Mouse (Mus musculus) spleen, postnatal 4 days (tissue): ENCODE measurements around the gene Smim20.

Experiments used
- DNase-seq, 2 experiments: peaks; one replicate each; pipeline ENCODE4 v3.0.0; 2022; ENCODE audit warnings: low spot score in 2 of 2

Smim20 gene

DNA sequence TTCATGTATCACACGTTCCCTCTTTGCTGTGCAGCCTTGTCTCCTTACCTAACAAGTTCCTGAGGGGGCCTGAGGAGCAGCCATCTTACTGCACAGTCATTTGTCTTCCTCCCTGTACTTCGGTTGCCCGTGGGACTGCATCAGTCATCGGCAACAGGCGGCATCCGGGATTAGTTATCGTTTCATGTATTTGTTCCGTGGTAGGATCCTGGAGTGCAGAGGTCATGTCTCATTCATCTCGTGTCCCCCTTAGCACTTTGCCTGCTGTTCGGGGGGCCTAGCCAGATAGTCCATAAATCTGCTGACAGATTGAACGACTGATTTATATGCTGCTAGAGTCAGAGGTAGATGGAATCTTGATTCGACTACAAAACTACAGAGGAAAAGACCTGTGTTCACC lies 1.1 kb upstream of the Smim20 start:
- no peak for DNase-seq

GRCm38 (mm10) chr5:53266181-53266580 lies 702 bp upstream of the Smim20 start:
- no peak for DNase-seq

DNA sequence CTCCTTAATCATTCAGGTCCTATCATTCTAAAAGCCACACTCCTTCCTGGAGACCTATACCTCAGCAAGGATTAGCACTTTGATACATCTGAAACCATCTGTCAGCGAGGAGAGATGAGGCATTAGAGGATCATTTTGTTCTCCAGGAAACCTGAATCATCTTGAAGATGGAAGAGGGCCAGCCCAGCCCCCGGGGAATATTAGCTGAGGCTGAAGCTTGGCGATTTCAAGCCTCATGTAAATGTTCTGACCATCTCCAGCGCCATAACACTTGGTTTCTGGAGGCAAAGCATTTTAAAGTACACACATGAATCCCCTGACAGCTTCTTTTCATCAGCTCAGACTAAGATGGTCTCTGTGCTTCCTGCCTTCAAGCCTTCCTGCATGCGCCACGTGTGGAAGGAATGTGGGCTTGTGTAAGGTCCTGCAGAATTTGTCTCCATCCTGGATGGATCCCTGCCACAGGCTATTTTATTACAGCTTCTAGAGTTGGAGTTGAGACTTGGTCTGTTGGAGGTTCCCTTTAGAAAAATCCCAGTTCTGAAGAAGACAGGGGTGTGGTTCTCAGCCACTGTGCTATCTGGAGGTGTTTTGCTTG lies 1.3 kb downstream of the Smim20 start:
- DNase-seq = no peak

DNA sequence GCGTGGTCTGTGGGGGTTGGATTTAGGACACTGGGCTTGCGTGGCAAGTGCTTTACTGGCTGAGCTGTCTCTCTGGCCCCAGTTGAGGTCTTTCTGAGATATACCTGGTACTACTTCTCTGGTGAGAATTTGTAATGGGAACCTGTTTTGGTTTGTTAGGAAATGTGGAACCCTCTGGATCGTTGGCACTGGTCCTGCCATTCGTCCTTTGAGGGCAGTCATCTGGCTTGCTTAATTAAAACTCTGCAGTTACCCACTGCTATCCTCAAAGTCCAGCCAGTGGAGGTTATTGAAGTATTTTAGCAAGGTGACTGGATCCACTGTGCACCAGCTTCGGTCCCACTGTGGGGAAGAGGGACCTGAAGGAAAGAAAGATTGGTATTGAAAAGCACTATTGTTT lies 2.9 kb downstream of the Smim20 start:
- DNase-seq = no peak

DNA sequence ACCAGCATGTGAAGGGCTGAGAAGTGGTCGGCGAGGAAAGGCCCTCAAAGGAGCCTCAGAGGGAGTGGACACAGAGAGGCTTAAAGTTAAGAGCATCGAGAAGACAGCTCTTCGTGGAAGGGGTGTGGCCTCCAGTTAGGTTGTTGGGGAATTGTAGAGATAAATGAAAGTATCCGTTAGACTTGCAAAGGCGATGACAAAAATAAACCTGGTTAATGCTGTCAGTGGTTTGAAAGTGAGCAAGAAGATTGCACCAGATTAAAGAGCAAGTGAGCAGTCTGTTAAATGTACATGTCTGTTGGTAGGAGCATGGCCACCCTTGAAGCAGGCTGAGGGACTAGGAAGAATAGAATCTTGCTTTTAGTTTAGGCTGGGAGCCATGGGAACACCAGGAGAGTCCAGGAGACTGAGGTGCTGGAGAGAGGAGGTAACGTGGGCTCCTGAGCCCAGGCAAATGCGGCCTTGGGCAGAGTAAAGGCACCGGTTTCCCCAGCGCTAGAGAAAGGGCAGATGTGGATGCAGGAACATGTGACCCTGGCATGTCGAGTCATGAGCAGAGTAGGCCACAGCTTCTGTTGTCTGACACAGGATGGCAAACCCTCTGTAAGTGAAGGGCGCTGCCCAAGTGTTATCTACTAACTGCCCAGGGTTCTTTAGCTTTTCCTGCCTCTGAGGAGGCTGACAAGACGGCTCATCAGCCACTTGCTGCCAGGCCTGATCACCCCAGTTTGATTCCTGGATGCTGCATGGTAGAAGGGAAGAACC lies 4.2 kb downstream of the Smim20 start:
- no peak for DNase-seq

GRCm38 (mm10) chr5:53272626-53273025 lies 5.7 kb downstream of the Smim20 start:
- DNase-seq = peak in 1 of 2 experiments; percentile 19

GRCm38 (mm10) chr5:53273699-53274430 lies 7.0 kb downstream of the Smim20 start:
- peak; percentile 27 to 66 for DNase-seq

DNA sequence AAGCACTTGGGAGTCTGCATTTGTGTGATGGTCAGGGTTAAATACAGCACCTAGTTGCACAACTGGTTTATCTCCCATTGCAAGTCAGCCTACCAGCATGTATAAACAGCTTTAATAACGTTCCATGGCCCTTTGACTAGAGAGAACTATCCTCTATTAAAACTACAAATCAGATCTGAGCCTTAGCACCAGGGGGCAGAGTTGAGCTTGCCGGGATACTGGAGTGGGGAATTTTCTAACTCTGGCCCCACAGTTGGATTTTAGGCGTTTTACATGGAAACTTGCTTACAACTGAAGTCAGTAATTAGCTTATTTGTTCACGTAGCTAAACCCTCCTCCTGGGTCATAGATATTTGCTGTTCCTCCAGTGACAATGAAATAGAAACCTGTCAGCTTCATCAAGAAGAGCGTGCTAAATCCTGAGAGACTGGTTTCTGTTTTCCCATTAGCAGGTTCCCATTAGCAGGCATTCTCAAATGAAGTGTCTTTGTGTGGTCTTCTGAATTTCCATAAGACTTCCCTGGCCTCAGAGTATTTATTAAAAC lies 8.0 kb downstream of the Smim20 start:
- DNase-seq = no peak

DNA sequence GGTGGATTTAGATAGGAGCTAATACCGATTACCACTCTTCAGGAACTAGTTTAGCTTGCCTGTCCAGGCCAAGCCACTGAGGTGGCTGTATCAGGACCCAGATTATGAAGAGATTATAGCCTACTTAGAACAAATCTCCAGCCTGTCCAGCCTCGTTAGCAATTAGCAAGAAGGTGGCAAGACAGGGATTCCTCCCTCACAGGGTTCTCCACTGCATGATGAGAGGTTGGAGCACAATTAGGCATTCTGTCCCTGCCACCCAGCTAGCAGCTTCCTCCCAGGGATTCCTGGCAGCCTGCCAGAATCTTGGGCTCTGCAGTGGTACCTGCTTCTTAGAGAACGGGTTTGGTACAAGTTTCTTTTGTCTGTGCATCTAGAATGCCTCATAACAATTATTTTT lies 8.5 kb downstream of the Smim20 start:
- no peak for DNase-seq

DNA sequence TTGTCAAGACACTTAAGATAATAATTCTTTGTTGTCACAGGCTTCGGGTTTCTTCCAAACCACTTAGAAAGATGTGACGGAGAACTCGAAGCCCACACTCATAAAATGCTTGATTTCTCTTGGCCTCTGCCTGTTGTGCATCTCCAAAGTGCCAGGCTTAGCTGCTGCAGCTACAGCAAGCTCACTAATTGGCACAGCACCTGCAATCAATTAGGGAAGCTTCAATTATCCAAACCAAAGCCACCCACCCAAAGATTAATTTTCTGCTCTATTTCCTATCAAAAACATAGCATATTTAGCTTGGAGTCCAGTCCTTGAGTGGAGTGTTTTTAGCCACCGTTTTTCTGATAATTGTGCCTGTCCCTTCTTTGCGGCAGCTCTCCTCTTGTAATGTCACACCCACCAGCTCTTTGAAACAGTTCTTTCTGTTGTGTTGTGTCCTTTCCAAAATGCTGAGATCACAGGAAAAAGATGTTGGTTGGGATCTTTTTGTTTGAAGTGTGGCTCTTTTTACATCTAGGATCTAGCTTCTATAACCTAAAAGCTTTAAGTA lies 9.7 kb downstream of the Smim20 start:
- DNase-seq = no peak

- DNase-seq = no peak
Measured at GRCm38 (mm10) chr5:53277716-53278263, 10.9 kb downstream of the Smim20 start.

GRCm38 (mm10) chr5:53279216-53279813 lies 12.4 kb downstream of the Smim20 start:
- no peak for DNase-seq

GRCm38 (mm10) chr5:53282487-53282886 lies 15.6 kb downstream of the Smim20 start:
- no peak for DNase-seq

DNA sequence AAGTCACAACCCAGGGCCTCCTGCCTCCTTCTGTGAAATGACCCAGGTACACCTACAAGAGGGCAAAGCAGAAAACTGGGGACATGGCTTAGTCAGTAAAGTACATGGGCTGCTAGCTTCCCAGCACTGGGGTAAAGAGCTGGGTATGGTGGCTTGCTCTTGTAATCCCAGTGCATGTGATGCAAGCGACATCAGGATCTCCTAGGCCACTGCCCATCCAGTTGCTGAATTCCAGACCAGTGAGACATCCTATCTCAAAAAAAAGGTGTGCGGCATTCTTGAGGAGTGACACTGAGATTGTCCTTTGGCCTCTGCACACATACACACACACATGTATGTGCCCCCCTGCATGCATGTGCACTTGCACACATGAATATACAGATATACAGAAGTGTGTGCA lies 19.5 kb downstream of the Smim20 start:
- DNase-seq = no peak

GRCm38 (mm10) chr5:53289438-53289837 lies 22.6 kb downstream of the Smim20 start:
- no peak for DNase-seq

GRCm38 (mm10) chr5:53294627-53295026 lies 27.7 kb downstream of the Smim20 start:
- DNase-seq = no peak

DNA sequence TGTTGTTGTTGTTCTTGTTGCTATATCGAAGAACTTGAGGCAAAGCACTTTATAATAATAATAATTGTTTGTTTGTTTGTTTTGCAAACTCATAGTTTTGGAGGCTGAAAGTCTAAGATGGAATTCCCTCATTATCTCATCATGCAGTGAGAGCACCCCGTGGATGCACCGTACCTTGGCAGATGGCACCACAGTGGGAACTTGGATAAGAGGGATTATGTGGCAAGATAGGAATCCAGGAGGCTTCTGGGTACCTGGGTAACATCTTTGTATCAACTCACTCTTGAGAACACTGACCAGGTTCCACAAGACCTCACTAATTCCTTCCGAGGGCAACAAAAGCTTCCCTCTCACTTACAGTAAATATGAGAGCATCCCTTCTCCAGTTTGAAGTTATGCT lies 30.1 kb downstream of the Smim20 start:
- DNase-seq = no peak

DNA sequence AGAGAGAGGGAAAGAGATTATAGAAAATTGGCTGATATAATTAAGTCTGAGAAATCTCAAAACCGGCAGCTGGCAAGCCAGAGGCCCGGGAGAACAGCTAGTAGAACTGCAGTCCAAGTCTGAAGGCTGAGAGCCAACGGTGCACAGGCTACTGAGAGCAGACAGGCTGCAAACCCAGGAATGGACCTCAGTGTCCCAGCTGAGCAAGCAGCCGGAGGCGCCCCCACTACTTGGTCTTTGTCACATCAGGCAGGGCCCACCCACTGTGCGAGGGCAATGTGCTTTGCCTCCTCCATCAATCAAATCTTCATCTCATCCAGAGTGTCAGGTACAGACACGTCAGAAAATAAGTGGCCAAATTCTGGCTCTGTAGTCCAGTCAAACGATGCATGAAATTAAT lies 34.6 kb downstream of the Smim20 start:
- DNase-seq = no peak

DNA sequence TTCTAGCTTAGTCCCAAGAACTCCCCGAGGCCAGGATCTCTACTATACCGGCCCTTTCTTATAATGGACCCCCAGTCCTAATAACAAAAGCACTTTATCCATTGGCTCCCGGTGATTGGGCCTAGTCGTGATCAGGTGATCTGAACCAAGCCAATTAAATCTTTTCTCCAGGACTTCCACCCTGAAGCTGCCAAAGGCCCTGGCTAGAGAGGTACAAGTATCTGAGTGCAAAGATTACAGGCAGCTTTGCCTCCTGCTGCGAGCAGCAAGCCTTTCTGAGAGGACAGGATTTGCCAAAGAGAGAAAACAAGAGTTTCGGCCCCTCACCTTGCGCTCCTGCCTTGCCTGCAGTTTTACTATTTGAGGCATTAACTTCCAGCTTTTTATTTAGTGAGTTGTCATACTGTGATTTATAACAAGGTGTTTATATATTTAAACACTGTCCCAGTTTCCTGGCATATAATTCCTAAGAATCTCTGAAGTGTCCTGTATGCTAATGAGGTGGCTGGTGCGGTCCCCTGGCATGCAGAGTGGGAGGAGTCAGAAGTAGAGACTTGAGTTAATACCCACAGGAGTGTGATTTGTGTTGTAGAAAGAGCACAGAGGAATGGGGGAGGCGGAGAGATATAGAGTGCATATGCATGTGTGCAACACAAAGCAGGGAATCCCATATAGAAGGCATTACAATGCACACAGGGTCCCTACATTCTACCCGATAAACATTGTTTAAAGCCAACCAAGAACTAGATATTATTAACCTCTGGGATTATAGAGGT lies 36.2 kb downstream of the Smim20 start:
- no peak for DNase-seq

DNA sequence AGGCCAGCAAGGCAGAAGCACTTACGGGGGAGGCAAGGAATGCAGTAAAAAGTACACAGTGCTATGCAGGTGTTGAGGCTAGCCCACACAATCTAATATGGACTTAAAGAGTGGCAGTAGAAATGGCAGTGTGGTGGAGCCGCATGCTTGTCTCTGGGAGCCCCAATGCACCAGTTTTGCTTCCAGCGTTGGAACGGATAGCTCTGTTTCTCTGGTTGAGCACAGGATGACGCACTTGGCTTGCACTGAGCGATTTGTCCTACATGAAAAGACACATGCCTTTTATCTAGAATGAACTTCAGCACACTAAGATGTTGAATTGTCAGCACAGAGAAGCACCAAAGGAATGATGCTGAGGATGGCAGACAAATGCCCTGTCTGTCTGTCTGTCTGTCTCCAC lies 37.1 kb downstream of the Smim20 start:
- DNase-seq = no peak

GRCm38 (mm10) chr5:53304936-53305335 lies 38.1 kb downstream of the Smim20 start:
- DNase-seq = no peak
